Mouse (Mus musculus) lung, adult 2 months (tissue): Measurements from ENCODE around the gene Gm21994.
"Not testable (repeated sequence)": the region's sequence is repeated elsewhere in the genome, so short reads cannot be mapped to it uniquely, and the experiment has no call there.

Source experiments
- CTCF ChIP-seq: fragments of 200-500 bp; IDR thresholded peaks from 2 replicates; pipeline ENCODE4 v1.5.1; 2011; ENCODE audit warnings: mild to moderate bottlenecking, low read length, control low read depth; ENCODE audit not compliant: insufficient read depth
- POLR2A ChIP-seq: fragments of 200-500 bp; IDR thresholded peaks from 2 replicates; pipeline ENCODE4 v1.6.1; 2011; ENCODE audit warnings: low read depth, mild to moderate bottlenecking, control low read depth, low read length, borderline replicate concordance; ENCODE audit errors: extremely low read depth

GRCm38 (mm10) chr2:150217600-150218362 is 37.6 kb downstream of the Gm21994 start, which contains the start of gene Zfp937:
- not testable (repeated sequence) for TF ChIP-seq POLR2A, CTCF
